ENCODE assay signal across 10 mouse cellular contexts in the genomic region with DNA sequence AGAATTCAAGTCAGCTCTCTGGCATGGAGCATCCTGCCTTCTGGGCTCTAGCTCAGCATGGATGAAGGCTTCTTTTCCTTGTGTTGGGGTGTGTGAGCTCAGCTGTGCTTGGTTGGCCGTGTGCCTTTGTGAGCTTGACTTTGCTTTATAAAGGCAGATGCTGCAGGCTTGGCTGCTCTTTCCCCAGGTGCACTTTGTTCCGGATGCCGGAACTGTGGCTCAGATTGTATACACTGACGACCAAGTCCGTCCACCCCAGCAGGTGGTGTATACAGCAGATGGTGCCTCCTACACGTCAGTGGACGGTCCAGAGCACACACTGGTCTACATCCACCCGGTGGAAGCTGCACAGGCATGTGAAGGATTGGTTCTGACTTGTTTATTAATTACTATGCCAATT. TPM values are rescaled to one million over a fixed set of nuclear protein-coding genes. Genes with fewer than 3 reads are reported as not detected.
DNase-seq lines count a peak whose midpoint lies in the region; ATAC-seq and TF ChIP-seq lines count a peak whose summit lies in the region.
"Had no signal": no experiment of that assay in that cellular context is flagged by ENCODE, and none has a peak within 500 bp of the region (broad histone marks: within the 10 kb centered on the region; RNA-seq: fewer than 3 reads in every experiment).

No protein-coding gene starts in this region.

- H3K4me2 ChIP-seq in midbrain, embryonic 15.5 days: no peak overlapping the region

- no peaks in the 10 kb centered on the region for H3K36me3 ChIP-seq in midbrain, embryonic 15.5 days (replicated peaks)
- H3K36me3 ChIP-seq in thymus, adult 2 months (ENCODE audit: control insufficient read depth, insufficient read depth, low read length): no peaks in the 10 kb centered on the region

- ATAC-seq in midbrain, embryonic 15.5 days (replicated peaks): 0 out of 2 replicates have a peak, but pooled peaks have one; percentile 73

- TF ChIP-seq POLR2A in thymus, adult 2 months (IDR thresholded peaks at IDR 0.05; ENCODE audit: control insufficient read depth, extremely low read depth, insufficient read depth, low read length, poor library complexity): no peak

- no peak overlapping the region for H3K4me3 ChIP-seq in layer of hippocampus, adult 2 months
- no peak overlapping the region for H3K4me3 ChIP-seq in midbrain, embryonic 15.5 days
- no peak overlapping the region for H3K4me3 ChIP-seq in thymus, adult 2 months (ENCODE audit: control insufficient read depth, insufficient read depth, low read length)

- H3K9ac ChIP-seq in midbrain, embryonic 15.5 days: no peak overlapping the region

- no peaks in the 10 kb centered on the region for H3K27me3 ChIP-seq in midbrain, embryonic 15.5 days (replicated peaks)
- H3K27me3 ChIP-seq in thymus, adult 2 months (ENCODE audit: control insufficient read depth, insufficient read depth, low read length): no peaks in the 10 kb centered on the region

- DNase-seq in layer of hippocampus, adult 2 months (ENCODE audit: low spot score in 2 of 2): peak; percentile 31 to 33
- no peak for DNase-seq in layer of hippocampus, postnatal 14 days (ENCODE audit: low spot score in 2 of 2)
- DNase-seq in brain, embryonic 18.5 days (ENCODE audit: low read depth, low spot score): peak; percentile 10
- DNase-seq in cerebellum, postnatal 25 days: peak; percentile 95 to 97
- no peak for DNase-seq in ovary, adult 18-20 months (ENCODE audit: low spot score)
- no peak for DNase-seq in thymus, adult 2 months
- DNase-seq in gastrocnemius, postnatal 36 days: no peak
- DNase-seq: heart, postnatal 10 days had no signal

- peak overlapping the region; percentile 46 for H3K27ac ChIP-seq in layer of hippocampus, adult 2 months
- H3K27ac ChIP-seq in midbrain, embryonic 15.5 days: peak overlapping the region; percentile 13; the same call in 1 of the 2 replicates
- H3K27ac ChIP-seq in thymus, adult 2 months (ENCODE audit: control insufficient read depth, insufficient read depth, low read length): no peak overlapping the region

- intact Hi-C loops in gastrocnemius, postnatal 36 days (cut with DNase I): no loop called here

- TF ChIP-seq CTCF in layer of hippocampus, adult 2 months (conservative IDR thresholded peaks at IDR 0.05): no peak
- TF ChIP-seq CTCF in thymus, adult 2 months (IDR thresholded peaks at IDR 0.05; ENCODE audit: borderline replicate concordance, control insufficient read depth, extremely low read depth, insufficient read depth, low read length, poor library complexity): no peak

- 24% methylated on average over 8 of the region's 8 CpGs for WGBS in midbrain, embryonic 15.5 days
- 95% methylated on average over 8 of the region's 8 CpGs for WGBS in thymus, adult 2 months

- H3K9me3 ChIP-seq in midbrain, embryonic 15.5 days: no peaks in the 10 kb centered on the region
- H3K9me3 ChIP-seq: G1E had no signal

- peaks cover 4% of the 10 kb centered on the region; the same call in 1 of the 2 replicates for H3K4me1 ChIP-seq in midbrain, embryonic 15.5 days
- no peaks in the 10 kb centered on the region for H3K4me1 ChIP-seq in thymus, adult 2 months (replicated peaks; ENCODE audit: control insufficient read depth, insufficient read depth, low read length)

RNA-seq across cellular contexts. Expression of a gene that starts 35.6 kb away (rescaled TPM):
- 10 to 100 TPM; 22.0 to 23.1 TPM for total RNA-seq in layer of hippocampus, adult 2 months (2021)
- total RNA-seq in layer of hippocampus, postnatal 14 days (2021): 10 to 100 TPM; 16.8 to 17.2 TPM
- polyA plus RNA-seq in midbrain, embryonic 15.5 days (2015; fragmentation: Nextera tagmentation; extraction: Ambion mirVana): 8.9 and 9.9 TPM in 2 replicates
- 21.8 and 27.3 TPM in 2 replicates for polyA plus RNA-seq in thymus, adult 2 months (2012; rRNA removed)
- total RNA-seq in gastrocnemius, postnatal 36 days (2021): 1 to 10 TPM; 3.8 TPM

Comparison
In these comparisons a context has a peak if more than half of its experiments do, and no peak if none do; other contexts are left out.
1. DNase-seq: peak in layer of hippocampus, adult 2 months (2 of 2), brain, embryonic 18.5 days (single experiment) and cerebellum, postnatal 25 days (2 of 2); none in layer of hippocampus, postnatal 14 days (0 of 2), ovary, adult 18-20 months (single experiment), thymus, adult 2 months (single experiment) and gastrocnemius, postnatal 36 days (0 of 2).